Mouse (Mus musculus) gastrocnemius, adult 2 months (tissue): ENCODE measurements around the gene Scimp. TPM values are rescaled to one million over a fixed set of nuclear protein-coding genes. Genes with fewer than 3 reads are reported as not detected.
A peak's percentile ranks its signal among the peaks of the same experiment; 100 is the strongest.

Experiments used
- DNase-seq: peaks from one replicate; pipeline ENCODE4 v3.0.0; 2022
- H3K27ac ChIP-seq: fragments of 200-600 bp; 2 replicates; pipeline ENCODE4 v1.8.1; 2022; ENCODE audit warnings: mild to moderate bottlenecking
- H3K4me3 ChIP-seq: fragments of 200-600 bp; 2 replicates; pipeline ENCODE4 v1.8.1; 2022; ENCODE audit warnings: mild to moderate bottlenecking, moderate library complexity
- CTCF ChIP-seq: fragments of 200-600 bp; IDR thresholded peaks from 2 replicates; pipeline ENCODE4 v1.8.1; 2022; ENCODE audit warnings: antibody characterized with exemption, mild to moderate bottlenecking, moderate library complexity
- intact Hi-C: fragments of 180-260 bp; cut with DNase I; formaldehyde crosslinking; loops from one replicate; pipeline ENCODE4 v1.15.1; 2025
- total RNA-seq, 2 experiments: library from RNA; stranded (reverse); gene quantifications; 2 replicates each; pipeline ENCODE4 v1.2.3; 2021

Scimp gene
- total RNA-seq, 2 experiments from 2014 or later, result not detected

GRCm38 (mm10) chr11:70806697-70807096 lies 5.7 kb downstream of the Scimp start:
- intact Hi-C loops, result no loop called here
- Histone ChIP-seq H3K27ac (no peak overlapping the region), H3K4me3 (no peak overlapping the region)
- TF ChIP-seq CTCF, result no peak
- DNase-seq, result no peak

- H3K27ac ChIP-seq, result peak overlapping the region; percentile 51
- no peak overlapping the region for H3K4me3 ChIP-seq
- no peak for TF ChIP-seq CTCF
- intact Hi-C loops, result no loop called here
- no peak for DNase-seq
These were observed 6.7 kb downstream of the Scimp start for GRCm38 (mm10) chr11:70805641-70806175.

DNA sequence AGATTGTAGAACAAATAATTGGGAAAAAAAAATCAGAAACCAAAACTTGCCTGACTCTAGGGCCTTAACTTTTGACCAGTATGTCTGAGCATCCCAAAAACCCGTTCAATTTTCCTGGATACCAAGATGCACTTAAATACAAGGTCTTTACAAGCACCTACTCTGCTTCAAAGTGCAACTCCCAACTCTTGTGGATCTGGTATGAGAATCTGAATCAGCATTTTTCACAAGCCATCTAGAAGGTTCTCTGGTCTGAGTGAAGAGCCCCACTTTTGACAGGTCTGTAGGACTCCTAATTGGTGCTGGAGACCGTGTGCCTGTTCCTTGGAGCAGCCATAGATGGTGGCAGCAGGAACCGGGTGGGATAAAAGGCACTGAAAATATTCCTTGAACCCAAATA lies 8.0 kb downstream of the Scimp start:
- intact Hi-C loops, result no loop called here
- TF ChIP-seq CTCF, result no peak
- Histone ChIP-seq H3K27ac (no peak overlapping the region), H3K4me3 (no peak overlapping the region)
- DNase-seq, result no peak

DNA sequence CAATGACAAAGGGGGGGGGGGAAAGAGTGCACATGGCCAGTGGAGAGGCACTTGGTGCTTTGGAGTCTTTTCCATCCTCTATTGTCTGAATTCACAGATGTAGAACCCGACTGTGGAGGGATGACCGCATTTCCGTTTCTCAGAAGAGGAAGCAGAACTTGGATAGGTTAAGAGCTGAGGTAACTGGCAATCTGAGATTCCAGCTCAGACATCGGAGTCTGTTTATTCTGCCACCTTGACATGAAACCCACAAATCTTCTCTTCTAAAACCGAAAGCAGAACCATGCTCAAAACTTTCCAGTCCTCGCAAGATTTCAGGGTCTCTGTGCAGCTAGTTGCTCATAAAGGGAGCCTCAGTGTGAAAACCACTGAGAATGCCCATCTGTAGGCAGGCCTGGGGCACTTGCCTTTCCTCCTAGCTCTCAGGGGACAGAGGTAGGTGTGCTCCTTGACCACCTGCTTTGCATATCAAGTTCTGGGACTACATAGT lies 8.6 kb downstream of the Scimp start:
- intact Hi-C loops, result no loop called here
- Histone ChIP-seq H3K4me3 (no peak overlapping the region), H3K27ac (peak overlapping the region; percentile 28; the same call in 1 of the 2 replicates)
- TF ChIP-seq CTCF, result no peak
- no peak for DNase-seq

GRCm38 (mm10) chr11:70802865-70803261 lies 9.5 kb downstream of the Scimp start:
- no peak for DNase-seq
- no peak overlapping the region for H3K4me3 ChIP-seq
- H3K27ac ChIP-seq, result no peak overlapping the region
- no peak for TF ChIP-seq CTCF
- intact Hi-C loops, result no loop called here

GRCm38 (mm10) chr11:70802208-70802864 lies 10.1 kb downstream of the Scimp start:
- intact Hi-C loops, result no loop called here
- peak; percentile 15; the same call in 1 of the 2 replicates for TF ChIP-seq CTCF
- Histone ChIP-seq H3K4me3 (no peak overlapping the region), H3K27ac (no peak overlapping the region)
- DNase-seq, result no peak

DNA sequence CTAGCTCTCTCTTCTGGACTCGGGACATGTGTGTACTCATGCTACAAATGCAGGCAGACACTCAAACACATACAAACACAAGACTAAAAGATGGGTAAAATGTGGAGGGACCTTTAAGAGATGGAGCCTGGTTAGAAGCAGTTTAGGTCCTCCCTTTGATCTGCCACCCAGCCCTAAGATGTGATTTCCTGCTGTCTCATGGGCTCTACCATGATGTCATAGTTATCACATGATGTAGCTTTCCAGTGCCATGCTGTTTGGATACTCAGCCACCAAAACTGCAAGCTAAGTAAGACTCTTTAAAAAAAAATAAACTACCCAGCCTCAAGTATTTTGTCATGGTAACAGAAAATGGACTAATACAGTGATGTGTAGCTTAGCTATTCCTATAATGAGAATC lies 20.0 kb downstream of the Scimp start:
- no peak for DNase-seq
- H3K4me3 ChIP-seq, result no peak overlapping the region
- no peak overlapping the region for H3K27ac ChIP-seq
- TF ChIP-seq CTCF, result no peak
- intact Hi-C loops, result no loop called here

DNA sequence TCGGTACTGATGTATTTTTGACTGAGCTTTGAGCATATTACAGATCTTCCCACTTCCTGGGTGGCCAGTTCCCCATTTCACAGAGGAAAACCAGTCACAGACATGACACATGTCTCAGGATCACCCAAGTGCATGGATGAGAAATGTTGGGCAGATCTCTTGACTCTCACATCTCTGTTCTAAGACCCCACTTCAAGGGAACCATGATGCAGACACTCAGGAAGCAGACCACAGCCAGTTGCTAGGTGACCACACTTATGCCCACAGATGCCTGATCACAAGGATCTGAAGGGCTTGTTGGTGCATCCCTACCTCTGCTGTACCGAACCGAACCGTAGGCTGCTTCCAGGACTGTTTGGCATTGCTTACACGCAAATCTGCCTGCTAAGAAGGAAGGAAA lies 20.7 kb downstream of the Scimp start:
- H3K27ac ChIP-seq, result no peak overlapping the region
- H3K4me3 ChIP-seq, result no peak overlapping the region
- TF ChIP-seq CTCF, result no peak
- no peak for DNase-seq
- intact Hi-C loops, result no loop called here

GRCm38 (mm10) chr11:70790874-70791551 lies 21.4 kb downstream of the Scimp start:
- H3K4me3 ChIP-seq, result no peak overlapping the region
- no peak overlapping the region for H3K27ac ChIP-seq

GRCm38 (mm10) chr11:70790426-70790825 lies 22.0 kb downstream of the Scimp start:
- Histone ChIP-seq H3K27ac (no peak overlapping the region), H3K4me3 (no peak overlapping the region)
- intact Hi-C loops, result no loop called here
- no peak for TF ChIP-seq CTCF
- no peak for DNase-seq

More at GRCm38 (mm10) chr11:70790874-70791551, 21.4 kb downstream of the Scimp start:
- no peak for TF ChIP-seq CTCF
- intact Hi-C loops, result no loop called here
- DNase-seq, result no peak

- TF ChIP-seq CTCF, result no peak
- no peak for DNase-seq
- Histone ChIP-seq H3K4me3 (peak overlapping the region; percentile 7; the same call in 1 of the 2 replicates), H3K27ac (peak overlapping the region; percentile 77)
- intact Hi-C loops, result no loop called here
These were observed 23.3 kb downstream of the Scimp start for GRCm38 (mm10) chr11:70788972-70789655.

GRCm38 (mm10) chr11:70787052-70787451 lies 25.3 kb downstream of the Scimp start:
- no peak for DNase-seq
- TF ChIP-seq CTCF, result no peak
- no peak overlapping the region for H3K4me3 ChIP-seq
- H3K27ac ChIP-seq, result peak overlapping the region; percentile 40; the same call in 1 of the 2 replicates
- intact Hi-C loops, result no loop called here

DNA sequence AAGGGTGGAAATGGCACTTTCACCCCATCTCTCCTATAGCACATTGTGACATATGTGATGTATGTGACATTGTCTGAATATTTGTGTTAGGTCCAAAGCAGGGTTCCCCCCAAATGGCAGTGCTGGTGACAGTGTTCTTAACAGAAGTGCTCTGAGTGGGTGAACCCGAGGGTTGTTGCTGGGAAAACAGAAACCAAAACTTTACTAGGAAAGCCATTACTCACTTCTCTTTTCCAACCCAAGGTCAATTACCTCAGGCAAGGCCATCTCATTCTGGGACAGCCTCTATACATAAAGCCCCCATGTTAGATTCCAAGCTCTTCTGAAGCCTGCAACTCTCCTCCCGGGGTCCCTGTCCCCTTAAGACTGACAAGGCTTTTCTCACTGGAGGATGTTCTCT lies 26.5 kb downstream of the Scimp start:
- no peak for DNase-seq
- intact Hi-C loops, result no loop called here
- H3K27ac ChIP-seq, result no peak overlapping the region
- TF ChIP-seq CTCF, result no peak
- no peak overlapping the region for H3K4me3 ChIP-seq
